In genomic region chr1:50795264-50795663, GRCm38 (mm10) we compare ENCODE assay signal across 24 mouse cellular contexts.
A peak's percentile ranks its signal among the peaks of the same experiment; 100 is the strongest.
DNase-seq lines count a peak whose midpoint lies in the region; ATAC-seq and TF ChIP-seq lines count a peak whose summit lies in the region.
"Had no signal": no experiment of that assay in that cellular context is flagged by ENCODE, and none has a peak within 500 bp of the region (broad histone marks: within the 10 kb centered on the region; RNA-seq: fewer than 3 reads in every experiment).

No protein-coding gene starts in this region.

- H3K9me3 ChIP-seq in kidney, embryonic 16.5 days (ENCODE audit: low read length): no peaks in the 10 kb centered on the region
- H3K9me3 ChIP-seq in lung, embryonic 14.5 days (ENCODE audit: low read depth, low read length): no peaks in the 10 kb centered on the region
- no peaks in the 10 kb centered on the region for H3K9me3 ChIP-seq in stomach, postnatal 0 days (ENCODE audit: control insufficient read depth, low read length)
- H3K9me3 ChIP-seq: forebrain, embryonic 10.5 days; forebrain, embryonic 13.5 days; hindbrain, embryonic 12.5 days; hindbrain, embryonic 15.5 days had no signal

- TF ChIP-seq CTCF in kidney, adult 2 months (conservative IDR thresholded peaks at IDR 0.05; ENCODE audit: insufficient read depth, insufficient read length, low read depth, low read length): no peak
- TF ChIP-seq CTCF in lung, embryonic 14.5 days (IDR thresholded peaks at IDR 0.05; ENCODE audit: low read depth): no peak
- no peak for TF ChIP-seq CTCF in stomach, postnatal 0 days (IDR thresholded peaks at IDR 0.05; ENCODE audit: low read depth)

- no peak overlapping the region for H3K27ac ChIP-seq in kidney, adult 2 months (ENCODE audit: insufficient read depth, low read depth, low read length)
- no peak overlapping the region for H3K27ac ChIP-seq in kidney, embryonic 16.5 days (ENCODE audit: low read length)
- no peak overlapping the region for H3K27ac ChIP-seq in lung, embryonic 14.5 days (ENCODE audit: low read depth)
- H3K27ac ChIP-seq in stomach, postnatal 0 days (replicated peaks): no peak overlapping the region
- H3K27ac ChIP-seq: forebrain, embryonic 10.5 days; forebrain, embryonic 13.5 days; gastrocnemius, adult 2 months; hindbrain, embryonic 12.5 days; hindbrain, embryonic 15.5 days had no signal

- whole genome bisulfite sequencing in kidney, adult 2 months: 32% methylated on average over 3 of the region's 3 CpGs
- WGBS in kidney, embryonic 16.5 days: 26% methylated on average over 3 of the region's 3 CpGs
- WGBS in lung, embryonic 14.5 days: 31% methylated on average over 3 of the region's 3 CpGs
- WGBS in stomach, postnatal 0 days: 42% methylated on average over 3 of the region's 3 CpGs

- DNase-seq in kidney, adult 2 months: peak; percentile 2
- no peak for DNase-seq in kidney, adult 9 months
- DNase-seq in kidney, postnatal 36 days: no peak
- DNase-seq in lung, embryonic 14.5 days: peak; percentile 53
- no peak for DNase-seq in lung, postnatal 14 days
- peak; percentile 51 for DNase-seq in mesoderm, embryonic 11.5 days (ENCODE audit: low read depth, low spot score)
- no peak for DNase-seq in stomach, postnatal 0 days (ENCODE audit: low spot score)
- DNase-seq: adrenal gland, adult 8-10 months; adrenal gland, postnatal 25 days; cerebellum, adult 11-12 months; cerebellum, adult 8-10 months; cerebellum, postnatal 10 days; cerebellum, postnatal 36 days; gastrocnemius, adult 2 months; gastrocnemius, postnatal 14 days; heart, adult 11 months had no signal

- H3K36me3 ChIP-seq in kidney, adult 2 months (ENCODE audit: control insufficient read depth, insufficient read depth, low read length): no peaks in the 10 kb centered on the region
- H3K36me3 ChIP-seq in kidney, embryonic 16.5 days (ENCODE audit: insufficient read depth, low read length): no peaks in the 10 kb centered on the region
- no peaks in the 10 kb centered on the region for H3K36me3 ChIP-seq in lung, embryonic 14.5 days (ENCODE audit: insufficient read depth)
- no peaks in the 10 kb centered on the region for H3K36me3 ChIP-seq in stomach, postnatal 0 days (ENCODE audit: control insufficient read depth, insufficient read depth, low read length)
- H3K36me3 ChIP-seq: forebrain, embryonic 10.5 days; hindbrain, embryonic 12.5 days; hindbrain, embryonic 15.5 days had no signal

- ATAC-seq in kidney, embryonic 16.5 days (ENCODE audit: low FRiP score, low TSS enrichment): peak; percentile 54
- ATAC-seq in lung, embryonic 14.5 days (ENCODE audit: insufficient read depth): peak; percentile 62
- ATAC-seq in stomach, postnatal 0 days (ENCODE audit: low FRiP score, low TSS enrichment): no peak
- ATAC-seq: activated CD4-positive, CD25-positive, alpha-beta regulatory T cell, adult 4 months; forebrain, embryonic 13.5 days; forebrain, embryonic 16.5 days had no signal

- H3K27me3 ChIP-seq in kidney, adult 2 months (replicated peaks; ENCODE audit: control insufficient read depth, insufficient read depth, low read length): no peaks in the 10 kb centered on the region
- no peaks in the 10 kb centered on the region for H3K27me3 ChIP-seq in kidney, embryonic 16.5 days (ENCODE audit: insufficient read depth, low read length)
- no peaks in the 10 kb centered on the region for H3K27me3 ChIP-seq in lung, embryonic 14.5 days (ENCODE audit: insufficient read depth, low read length)
- H3K27me3 ChIP-seq in stomach, postnatal 0 days (ENCODE audit: control insufficient read depth, insufficient read depth, low read length): no peaks in the 10 kb centered on the region
- H3K27me3 ChIP-seq: forebrain, embryonic 13.5 days; hindbrain, embryonic 12.5 days; hindbrain, embryonic 15.5 days had no signal

- TF ChIP-seq EP300 in stomach, postnatal 0 days (optimal IDR thresholded peaks at IDR 0.05): no peak

- TF ChIP-seq POLR2A in kidney, adult 2 months (IDR thresholded peaks at IDR 0.05; ENCODE audit: low read depth, low read length): no peak

- no peak overlapping the region for H3K9ac ChIP-seq in kidney, embryonic 16.5 days (replicated peaks; ENCODE audit: low read length)
- H3K9ac ChIP-seq in lung, embryonic 14.5 days: no peak overlapping the region
- no peak overlapping the region for H3K9ac ChIP-seq in stomach, postnatal 0 days (ENCODE audit: low read length)
- H3K9ac ChIP-seq: forebrain, embryonic 13.5 days; hindbrain, embryonic 12.5 days; hindbrain, embryonic 15.5 days had no signal

- no peaks in the 10 kb centered on the region for H3K4me1 ChIP-seq in kidney, adult 2 months (ENCODE audit: control insufficient read depth, insufficient read depth, low read length)
- H3K4me1 ChIP-seq in kidney, embryonic 16.5 days (ENCODE audit: insufficient read depth, low read length): no peaks in the 10 kb centered on the region
- no peaks in the 10 kb centered on the region for H3K4me1 ChIP-seq in lung, embryonic 14.5 days (ENCODE audit: insufficient read depth)
- no peaks in the 10 kb centered on the region for H3K4me1 ChIP-seq in stomach, postnatal 0 days (replicated peaks; ENCODE audit: control insufficient read depth, insufficient read depth)
- H3K4me1 ChIP-seq: forebrain, embryonic 10.5 days; forebrain, embryonic 13.5 days; hindbrain, embryonic 12.5 days; hindbrain, embryonic 15.5 days had no signal

- H3K4me3 ChIP-seq in kidney, adult 2 months (ENCODE audit: insufficient read depth, low read depth, low read length): no peak overlapping the region
- no peak overlapping the region for H3K4me3 ChIP-seq in kidney, embryonic 16.5 days (ENCODE audit: low read length)
- H3K4me3 ChIP-seq in lung, embryonic 14.5 days (ENCODE audit: low read depth, low read length): no peak overlapping the region
- H3K4me3 ChIP-seq in stomach, postnatal 0 days (ENCODE audit: low read depth, low read length): no peak overlapping the region
- H3K4me3 ChIP-seq: forebrain, embryonic 10.5 days; forebrain, embryonic 13.5 days; gastrocnemius, adult 2 months; hindbrain, embryonic 12.5 days; hindbrain, embryonic 15.5 days had no signal

- no peak overlapping the region for H3K4me2 ChIP-seq in kidney, embryonic 16.5 days (replicated peaks; ENCODE audit: low read depth, low read length)
- H3K4me2 ChIP-seq in lung, embryonic 14.5 days: no peak overlapping the region
- H3K4me2 ChIP-seq in stomach, postnatal 0 days (replicated peaks; ENCODE audit: low read depth): no peak overlapping the region
- H3K4me2 ChIP-seq: forebrain, embryonic 13.5 days; heart, embryonic 11.5 days; hindbrain, embryonic 12.5 days; hindbrain, embryonic 15.5 days had no signal

Comparison
In these comparisons a context has a peak if more than half of its experiments do, and no peak if none do; other contexts are left out.
1. DNase-seq: peak in kidney, adult 2 months (single experiment), lung, embryonic 14.5 days (single experiment) and mesoderm, embryonic 11.5 days (single experiment); none in kidney, adult 9 months (single experiment), kidney, postnatal 36 days (0 of 2), lung, postnatal 14 days (single experiment) and stomach, postnatal 0 days (single experiment).